Mouse (Mus musculus) cerebral cortex, adult 2 months (tissue): Measurements from ENCODE around the gene Cltrn.

Experiments
- WGBS: fragments of 180-500 bp; shearing (Covaris S2); methylation state at CpG from one replicate; pipeline ENCODE4 v1.1.7; 2018; 5-methylcytosine and 5-hydroxymethylcytosine counted together

Cltrn gene

DNA sequence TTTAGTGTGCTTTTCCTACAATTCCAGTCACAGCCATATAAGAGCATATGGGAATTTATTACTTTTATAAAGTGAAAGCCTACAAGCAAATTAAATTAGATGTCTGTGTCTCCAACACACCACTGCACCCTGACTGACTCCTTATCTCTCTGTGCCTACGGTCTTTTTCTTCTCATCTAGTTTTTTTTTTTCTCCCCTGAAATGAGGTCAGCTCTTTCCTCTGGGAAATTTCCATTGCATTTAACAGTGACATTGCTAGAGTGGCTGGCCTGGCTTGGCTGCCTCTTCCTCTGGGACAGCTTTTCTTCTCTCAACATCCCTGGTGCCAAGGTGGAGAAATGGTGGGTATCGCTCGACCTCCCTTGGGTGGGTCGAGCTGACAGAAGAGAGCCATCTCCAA lies at the start of gene Cltrn:
Cltrn (plus strand) TSS at position 249 of the 400 bp plus-strand sequence.
- WGBS, result 57% methylated on average over 4 of the region's 4 CpGs

DNA sequence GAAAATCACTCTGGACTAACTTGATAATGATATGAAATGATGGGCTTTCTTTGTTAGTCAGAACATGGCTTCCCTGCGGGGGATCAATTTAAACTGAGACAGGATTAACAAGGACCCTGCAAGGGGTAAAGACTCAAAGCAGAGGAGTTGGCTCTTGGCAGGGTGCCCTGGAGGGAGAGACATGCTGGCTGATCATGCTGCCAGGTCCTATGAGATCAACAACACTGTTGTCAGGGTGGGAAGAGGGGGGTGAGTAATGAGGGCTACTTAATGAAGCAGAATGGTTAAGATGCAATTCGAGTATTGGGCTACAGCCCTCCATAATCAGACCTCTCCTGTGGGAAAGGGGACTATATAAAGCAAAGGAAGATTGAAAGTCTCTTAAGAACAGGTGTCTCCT lies 49.7 kb upstream of the Cltrn start:
- WGBS, result 43% methylated on average over 2 of the region's 2 CpGs

GRCm38 (mm10) chrX:164042069-164042468 lies 46.6 kb upstream of the Cltrn start:
- WGBS, result 45% methylated on average over 13 of the region's 13 CpGs

DNA sequence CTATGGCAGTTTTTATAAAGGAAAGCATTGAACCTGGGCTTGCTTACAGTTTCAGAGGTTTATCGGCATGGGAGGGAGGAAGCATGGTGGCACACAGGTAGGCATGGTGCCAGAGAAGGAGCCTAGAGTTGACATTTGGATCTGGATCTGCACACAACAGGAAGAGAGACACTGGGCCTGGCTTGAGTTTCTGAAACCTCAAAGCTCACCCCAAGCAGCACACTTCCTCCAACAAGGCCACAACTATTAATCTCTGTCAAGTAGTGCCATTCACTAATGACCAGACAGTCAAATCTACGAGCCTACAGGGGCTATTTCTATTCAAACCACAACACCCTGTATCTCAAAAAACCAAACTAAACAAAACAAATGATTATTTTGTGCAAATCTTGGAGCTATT lies 41.9 kb upstream of the Cltrn start:
- WGBS, result 69% methylated on average over 2 of the region's 2 CpGs

- 90% methylated on average over 4 of the region's 4 CpGs for WGBS
Measured at GRCm38 (mm10) chrX:164055726-164056125, 32.9 kb upstream of the Cltrn start.

DNA sequence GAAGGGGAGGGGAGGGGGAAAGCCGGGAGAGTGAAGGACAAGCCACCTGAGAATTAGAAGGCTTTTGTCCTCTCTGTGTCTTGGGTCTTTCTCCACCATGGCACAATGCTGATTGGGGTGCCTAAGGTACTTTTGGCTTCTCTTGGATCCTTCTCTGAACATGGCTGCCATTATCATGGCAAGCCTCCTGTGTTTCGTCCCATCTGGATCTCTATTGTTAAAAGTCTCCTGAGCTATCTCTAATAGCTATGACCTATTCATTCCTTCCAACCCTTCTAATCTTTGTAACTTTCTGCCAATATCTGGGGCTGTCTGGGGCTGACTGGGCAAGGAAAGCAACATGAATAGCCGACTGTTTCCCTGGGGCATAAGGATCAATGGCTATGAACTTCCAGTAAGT lies 30.1 kb upstream of the Cltrn start:
- 97% methylated on average over 3 of the region's 3 CpGs for WGBS

- 74% methylated on average over 4 of the region's 4 CpGs for WGBS
Measured at GRCm38 (mm10) chrX:164059070-164059469, 29.6 kb upstream of the Cltrn start.

DNA sequence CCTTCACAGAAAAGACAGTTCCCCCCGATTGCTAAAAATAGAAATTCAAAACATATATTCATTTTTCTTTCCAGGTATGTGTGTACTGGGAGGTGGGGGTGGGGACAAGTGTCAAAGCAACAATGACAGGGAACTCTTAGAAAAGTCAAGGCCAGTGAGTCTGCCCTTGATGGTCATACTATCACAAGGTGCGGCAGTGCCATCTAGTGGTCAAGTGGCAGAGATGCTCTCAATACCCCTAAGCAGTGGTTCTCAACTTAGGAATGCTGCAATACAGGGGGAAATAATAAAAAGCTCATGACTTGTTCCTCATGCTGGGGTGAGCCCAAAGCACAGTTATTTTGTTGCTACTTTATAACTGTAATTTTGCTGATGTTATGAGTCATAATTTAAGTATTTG lies 22.4 kb upstream of the Cltrn start:
- WGBS, result 7% methylated on average over 2 of the region's 2 CpGs

DNA sequence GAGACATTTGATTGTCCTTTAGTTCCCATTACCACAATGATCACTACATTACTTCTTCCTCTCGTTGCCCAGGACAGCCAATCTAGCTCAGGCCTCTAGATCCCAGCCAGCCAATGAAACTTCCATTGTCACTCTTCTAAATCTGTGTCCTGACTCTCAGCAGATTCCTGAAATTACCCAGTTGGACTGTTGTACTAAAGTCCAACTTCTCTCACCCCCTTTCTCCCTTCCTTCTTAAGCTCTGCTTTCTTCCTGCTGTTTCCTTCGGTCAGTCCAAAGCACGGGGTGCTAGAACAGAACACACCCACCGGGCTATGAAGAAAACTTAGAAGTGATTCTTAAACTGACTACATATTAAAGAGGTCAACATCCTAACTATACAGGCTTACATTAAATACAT lies 19.7 kb upstream of the Cltrn start:
- 91% methylated on average over 4 of the region's 4 CpGs for WGBS

GRCm38 (mm10) chrX:164076040-164076775 lies 12.4 kb upstream of the Cltrn start, which contains the start of gene Siah1b:
Gene Siah1b, minus strand, starts transcription at chrX:164076493.
- WGBS, result 4% methylated on average over 54 of the region's 54 CpGs

GRCm38 (mm10) chrX:164082030-164082429 lies 6.6 kb upstream of the Cltrn start:
- WGBS, result 97% methylated on average over 9 of the region's 9 CpGs

GRCm38 (mm10) chrX:164089916-164090315 lies 1.3 kb downstream of the Cltrn start:
- WGBS, result 76% methylated on average over 11 of the region's 11 CpGs

- 64% methylated on average over 7 of the region's 7 CpGs for WGBS
Measured at GRCm38 (mm10) chrX:164092300-164093169, 3.9 kb downstream of the Cltrn start.

GRCm38 (mm10) chrX:164093435-164093834 lies 4.8 kb downstream of the Cltrn start:
- WGBS, result 91% methylated on average over 5 of the region's 5 CpGs

- WGBS, result 94% methylated on average over 2 of the region's 2 CpGs
Measured at GRCm38 (mm10) chrX:164095838-164096237, 7.2 kb downstream of the Cltrn start.

DNA sequence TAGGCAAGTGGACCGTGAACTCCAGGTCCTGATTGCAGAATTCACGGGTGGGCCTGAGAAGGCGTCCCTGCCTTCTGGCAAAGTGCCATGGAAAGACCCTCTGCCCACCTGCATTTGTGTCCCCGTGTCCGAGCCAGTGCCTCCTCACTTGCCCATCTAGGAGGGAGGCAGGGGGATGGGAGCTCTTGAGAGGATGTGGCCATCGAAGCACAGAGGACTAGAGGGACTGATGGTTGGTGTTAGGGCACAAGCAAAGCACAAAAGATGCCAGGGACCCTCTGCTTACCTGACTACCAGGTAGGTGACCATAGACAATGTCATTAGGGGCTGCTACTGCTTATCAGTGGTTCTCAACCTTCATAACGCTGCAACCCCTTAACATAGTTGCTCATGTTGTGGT lies 13.6 kb downstream of the Cltrn start:
- 83% methylated on average over 7 of the region's 7 CpGs for WGBS

DNA sequence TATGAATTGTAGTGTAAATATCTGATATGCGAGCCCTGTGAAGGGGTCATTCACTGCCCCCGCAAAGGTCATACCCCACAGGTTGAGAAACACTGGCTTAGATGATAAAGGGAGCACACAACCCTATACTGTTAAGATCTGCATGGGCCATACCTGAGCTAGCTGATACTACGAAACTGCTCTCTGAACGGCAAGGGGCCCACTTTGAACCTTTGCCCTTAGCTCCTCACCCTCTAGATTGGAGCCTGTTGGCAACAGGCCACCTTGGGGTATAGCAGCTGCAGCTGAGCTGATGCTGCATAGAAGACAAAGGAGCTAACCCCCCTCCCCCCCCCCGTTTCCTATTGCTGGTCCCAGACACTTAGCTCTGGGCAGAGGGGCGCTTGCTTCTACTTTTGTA lies 14.0 kb downstream of the Cltrn start:
- 72% methylated on average over 6 of the region's 6 CpGs for WGBS

GRCm38 (mm10) chrX:164111146-164111545 lies 22.5 kb downstream of the Cltrn start:
- WGBS, result 90% methylated on average over 3 of the region's 3 CpGs

GRCm38 (mm10) chrX:164113744-164114143 lies 25.1 kb downstream of the Cltrn start:
- 91% methylated on average over 6 of the region's 6 CpGs for WGBS

GRCm38 (mm10) chrX:164123942-164124341 lies 35.3 kb downstream of the Cltrn start:
- 89% methylated on average over 3 of the region's 3 CpGs for WGBS

GRCm38 (mm10) chrX:164133531-164133930 lies 44.9 kb downstream of the Cltrn start:
- WGBS, result 75% methylated on average over 3 of the region's 3 CpGs

DNA sequence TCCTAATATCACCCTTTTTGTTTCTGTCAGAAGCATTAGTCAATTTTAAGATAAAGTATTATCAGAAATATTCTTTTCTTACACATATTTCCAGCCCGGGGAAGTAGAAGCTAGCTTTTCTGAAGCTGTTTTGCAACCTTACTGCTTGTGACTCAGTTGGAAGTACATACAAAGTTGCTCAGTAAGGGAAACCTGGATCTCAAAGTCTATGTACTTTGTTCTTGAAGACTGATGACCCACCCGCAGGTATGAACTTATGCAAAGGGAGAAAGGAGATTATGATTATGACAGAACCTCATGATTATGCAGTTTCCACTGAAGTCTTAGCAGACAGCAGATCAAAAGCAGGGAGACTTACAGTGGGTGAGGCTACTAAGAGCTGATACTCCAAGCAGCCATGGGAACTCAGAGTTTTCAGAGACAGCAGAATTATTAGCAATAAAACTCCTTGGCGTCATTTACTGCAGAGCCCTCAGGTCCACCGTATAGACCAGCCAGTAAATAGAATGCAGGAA lies 46.7 kb downstream of the Cltrn start:
- WGBS, result 90% methylated on average over 4 of the region's 4 CpGs

DNA sequence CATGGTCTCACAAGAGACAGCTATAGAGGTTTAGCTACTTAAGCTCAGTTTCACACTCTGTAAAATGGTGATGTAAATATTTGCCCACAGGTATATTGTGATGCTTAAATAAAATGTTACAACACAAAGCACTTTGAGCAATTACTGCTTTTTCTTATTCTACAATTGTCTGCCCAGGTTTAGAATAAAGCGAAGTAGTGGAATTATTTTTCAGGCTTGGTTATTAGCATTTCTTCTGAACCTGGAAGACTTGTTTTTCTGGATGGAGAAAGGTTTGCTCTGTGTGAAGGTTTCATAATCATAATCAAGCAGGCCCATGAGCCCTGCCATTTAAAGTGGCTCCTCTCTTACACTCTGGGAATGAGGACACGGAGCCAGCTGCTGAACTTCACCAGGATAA lies 50.4 kb downstream of the Cltrn start, which contains the start of gene Ace2:
Ace2 (plus strand) TSS at position 301 of the 400 bp plus-strand sequence.
- WGBS, result 96% methylated on average over 2 of the region's 2 CpGs
